Mouse (Mus musculus): ENCODE measurements around the gene Rhbdd1. TPM values are rescaled to one million over a fixed set of nuclear protein-coding genes. Genes with fewer than 3 reads are reported as not detected.

The Rhbdd1 gene
- polyA plus RNA-seq, 1 experiment = 12.8 TPM

DNA sequence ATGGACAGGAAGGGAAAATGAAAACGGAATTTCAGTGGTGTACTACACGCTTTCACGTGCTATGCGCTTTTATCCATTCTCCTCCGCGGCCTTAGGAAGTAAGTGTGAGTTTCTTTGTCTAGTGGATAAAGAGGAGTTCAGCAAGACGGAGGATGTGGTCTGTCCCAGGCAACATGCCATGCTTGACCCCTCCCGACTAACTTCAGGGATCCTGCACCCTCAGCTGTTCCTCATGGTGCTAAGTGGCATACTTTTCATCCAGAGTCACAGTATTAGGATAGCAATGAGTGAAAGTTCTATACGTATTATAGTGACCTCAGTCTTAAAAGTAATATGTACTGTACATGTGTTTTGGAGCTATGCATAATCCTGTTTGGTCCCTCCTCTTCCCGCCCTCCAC lies 4.6 kb downstream of the Rhbdd1 start:
- DNase-seq = no peak
- no peak overlapping the region for H3K27ac ChIP-seq (ENCODE audit: insufficient read depth, low read depth, low read length)
- 87% methylated on average over 10 of the region's 10 CpGs for whole genome bisulfite sequencing
- no peak for TF ChIP-seq POLR2A (IDR thresholded peaks at IDR 0.05; ENCODE audit: low read depth, low read length)
- TF ChIP-seq CTCF (conservative IDR thresholded peaks at IDR 0.05; ENCODE audit: insufficient read depth, insufficient read length, low read depth, low read length) = no peak
- no peak overlapping the region for H3K4me3 ChIP-seq (ENCODE audit: insufficient read depth, low read depth, low read length)
- no peaks in the 10 kb centered on the region for H3K27me3 ChIP-seq (replicated peaks; ENCODE audit: control insufficient read depth, insufficient read depth, low read length)
- H3K36me3 ChIP-seq (ENCODE audit: control insufficient read depth, insufficient read depth, low read length) = no peaks in the 10 kb centered on the region
- H3K4me1 ChIP-seq (ENCODE audit: control insufficient read depth, insufficient read depth, low read length) = peaks cover 7% of the 10 kb centered on the region

DNA sequence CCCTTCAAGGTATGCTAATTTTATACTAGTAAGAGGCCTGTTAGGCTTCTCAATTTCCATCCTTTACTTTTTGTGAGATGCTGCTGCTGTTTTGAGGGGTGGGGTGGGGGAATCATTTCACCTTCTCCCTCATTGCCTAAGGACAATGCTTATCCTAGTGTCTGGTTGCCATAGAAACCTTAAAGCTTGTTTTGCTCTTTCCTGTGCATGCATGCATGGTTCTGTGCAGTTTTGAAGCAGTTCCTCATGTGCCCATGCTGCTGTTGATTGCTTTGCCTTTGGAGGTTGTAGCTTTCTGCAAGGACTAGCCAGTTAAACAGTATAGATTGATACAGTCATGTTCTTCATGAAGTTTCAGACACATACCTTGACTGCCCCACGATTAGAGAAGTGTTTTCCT lies 5.2 kb downstream of the Rhbdd1 start:
- DNase-seq = no peak
- Histone ChIP-seq H3K27ac (ENCODE audit: insufficient read depth, low read depth, low read length) (no peak overlapping the region), H3K27me3 (replicated peaks; ENCODE audit: control insufficient read depth, insufficient read depth, low read length) (no peaks in the 10 kb centered on the region), H3K36me3 (ENCODE audit: control insufficient read depth, insufficient read depth, low read length) (no peaks in the 10 kb centered on the region), H3K4me1 (ENCODE audit: control insufficient read depth, insufficient read depth, low read length) (peaks cover 7% of the 10 kb centered on the region), H3K4me3 (ENCODE audit: insufficient read depth, low read depth, low read length) (no peak overlapping the region)
- TF ChIP-seq CTCF (conservative IDR thresholded peaks at IDR 0.05; ENCODE audit: insufficient read depth, insufficient read length, low read depth, low read length) (no peak), POLR2A (IDR thresholded peaks at IDR 0.05; ENCODE audit: low read depth, low read length) (no peak)
- 84% methylated on average over 1 of the region's 1 CpGs for WGBS

DNA sequence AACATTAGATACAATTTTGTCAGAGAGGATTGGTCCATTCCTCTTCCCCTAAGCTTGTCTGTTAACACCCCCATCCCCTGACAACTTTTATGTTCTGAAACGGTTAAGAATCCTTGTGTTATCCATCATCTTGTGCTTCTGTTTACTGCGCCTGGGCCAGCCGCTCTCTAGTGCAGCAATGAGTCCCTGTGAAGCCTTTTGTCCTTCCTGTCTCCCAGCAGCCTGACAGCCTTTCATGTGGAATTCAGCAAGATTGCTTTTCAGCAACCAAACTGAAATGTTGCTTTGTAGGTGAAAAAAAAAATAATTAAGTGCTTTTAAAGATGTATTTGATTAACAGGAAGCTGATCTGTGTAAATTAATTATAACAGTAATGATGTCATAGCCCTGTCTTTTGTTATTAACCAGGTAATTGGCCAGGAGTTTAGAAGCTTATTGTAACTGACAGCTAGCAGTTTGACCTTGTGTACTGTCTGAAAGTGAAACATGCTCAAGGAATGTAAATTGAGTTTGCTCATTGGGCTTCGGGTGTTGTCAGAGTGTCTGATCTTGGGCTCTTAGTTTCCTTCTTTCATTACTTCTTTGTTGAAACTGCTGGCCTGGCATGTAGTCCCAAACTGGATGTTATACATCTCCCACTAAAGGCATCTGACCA lies 8.0 kb downstream of the Rhbdd1 start:
- no peaks in the 10 kb centered on the region for H3K27me3 ChIP-seq (replicated peaks; ENCODE audit: control insufficient read depth, insufficient read depth, low read length)
- WGBS = 33% methylated on average over 4 of the region's 4 CpGs
- 0 out of 2 replicates have a peak overlapping the region, but pooled peaks have one; percentile 37 for H3K27ac ChIP-seq (ENCODE audit: insufficient read depth, low read depth, low read length)
- peaks cover 5% of the 10 kb centered on the region for H3K4me1 ChIP-seq (ENCODE audit: control insufficient read depth, insufficient read depth, low read length)
- peak; percentile 11 for DNase-seq
- H3K36me3 ChIP-seq (ENCODE audit: control insufficient read depth, insufficient read depth, low read length) = no peaks in the 10 kb centered on the region
- no peak for TF ChIP-seq POLR2A (IDR thresholded peaks at IDR 0.05; ENCODE audit: low read depth, low read length)
- no peak for TF ChIP-seq CTCF (conservative IDR thresholded peaks at IDR 0.05; ENCODE audit: insufficient read depth, insufficient read length, low read depth, low read length)
- H3K4me3 ChIP-seq (ENCODE audit: insufficient read depth, low read depth, low read length) = no peak overlapping the region

DNA sequence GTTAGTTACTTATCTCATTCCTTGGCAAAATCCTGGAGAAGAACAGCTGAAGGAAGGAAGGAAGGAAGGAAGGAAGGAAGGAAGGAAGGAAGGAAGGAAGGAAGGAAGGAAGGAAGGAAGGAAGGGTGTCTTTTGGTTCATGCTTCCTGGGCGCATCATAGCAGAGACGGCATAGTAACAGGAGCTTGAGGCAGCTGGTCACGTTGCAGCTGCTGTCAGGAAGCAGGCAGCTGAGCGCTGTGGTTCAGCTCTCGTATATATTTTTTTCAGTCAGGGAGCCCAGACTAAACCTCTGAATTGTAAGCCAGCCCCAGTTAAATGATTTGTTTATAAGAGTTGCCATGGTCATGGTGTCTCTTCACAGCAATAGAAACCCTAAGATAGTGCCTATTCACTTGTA lies 9.9 kb downstream of the Rhbdd1 start:
- no peak overlapping the region for H3K27ac ChIP-seq (ENCODE audit: insufficient read depth, low read depth, low read length)
- H3K4me3 ChIP-seq (ENCODE audit: insufficient read depth, low read depth, low read length) = no peak overlapping the region
- 83% methylated on average over 5 of the region's 5 CpGs for WGBS
- TF ChIP-seq CTCF (conservative IDR thresholded peaks at IDR 0.05; ENCODE audit: insufficient read depth, insufficient read length, low read depth, low read length) = no peak
- TF ChIP-seq POLR2A (IDR thresholded peaks at IDR 0.05; ENCODE audit: low read depth, low read length) = no peak
- no peak for DNase-seq
- H3K36me3 ChIP-seq (ENCODE audit: control insufficient read depth, insufficient read depth, low read length) = no peaks in the 10 kb centered on the region
- no peaks in the 10 kb centered on the region for H3K27me3 ChIP-seq (replicated peaks; ENCODE audit: control insufficient read depth, insufficient read depth, low read length)
- peaks cover 5% of the 10 kb centered on the region for H3K4me1 ChIP-seq (ENCODE audit: control insufficient read depth, insufficient read depth, low read length)

DNA sequence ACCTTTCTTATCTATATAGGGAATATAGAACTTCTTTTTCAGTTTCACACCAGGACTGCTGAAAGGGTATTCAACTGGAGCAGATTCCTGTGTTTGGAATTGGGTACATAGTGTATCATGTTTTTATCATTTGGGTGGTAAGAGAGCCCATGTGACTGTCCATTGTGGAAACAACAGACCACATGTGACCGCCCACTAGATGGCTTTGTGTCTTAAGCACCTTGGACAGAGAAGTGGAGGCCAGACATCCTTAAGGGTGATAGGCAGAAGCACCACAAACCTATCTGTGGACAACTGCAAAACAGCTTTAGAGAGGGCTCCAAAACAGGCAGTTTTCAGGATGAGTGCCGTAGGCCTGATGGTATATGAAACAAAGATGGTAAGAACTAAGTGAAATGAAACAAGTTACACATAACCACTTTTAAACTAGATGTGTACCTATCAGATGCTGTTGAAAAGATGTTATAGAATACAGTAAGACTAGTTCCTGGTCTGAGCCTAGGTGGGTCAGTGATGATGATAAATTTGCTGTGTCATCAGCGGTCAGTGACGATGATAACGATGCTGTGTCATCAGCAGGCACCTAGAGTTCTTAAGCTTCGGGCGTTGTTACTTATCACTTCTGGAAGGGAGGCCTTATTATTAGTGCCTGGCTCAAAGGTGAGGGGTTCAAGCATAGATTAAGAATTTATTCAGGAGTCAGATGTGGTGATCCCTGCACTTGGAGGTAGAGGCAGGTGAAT lies 12.0 kb downstream of the Rhbdd1 start:
- no peak for DNase-seq
- no peaks in the 10 kb centered on the region for H3K36me3 ChIP-seq (ENCODE audit: control insufficient read depth, insufficient read depth, low read length)
- no peak overlapping the region for H3K27ac ChIP-seq (ENCODE audit: insufficient read depth, low read depth, low read length)
- WGBS = 96% methylated on average over 7 of the region's 7 CpGs
- no peaks in the 10 kb centered on the region for H3K27me3 ChIP-seq (replicated peaks; ENCODE audit: control insufficient read depth, insufficient read depth, low read length)
- TF ChIP-seq CTCF (conservative IDR thresholded peaks at IDR 0.05; ENCODE audit: insufficient read depth, insufficient read length, low read depth, low read length) = no peak
- H3K4me1 ChIP-seq (ENCODE audit: control insufficient read depth, insufficient read depth, low read length) = peaks cover 5% of the 10 kb centered on the region
- no peak overlapping the region for H3K4me3 ChIP-seq (ENCODE audit: insufficient read depth, low read depth, low read length)

DNA sequence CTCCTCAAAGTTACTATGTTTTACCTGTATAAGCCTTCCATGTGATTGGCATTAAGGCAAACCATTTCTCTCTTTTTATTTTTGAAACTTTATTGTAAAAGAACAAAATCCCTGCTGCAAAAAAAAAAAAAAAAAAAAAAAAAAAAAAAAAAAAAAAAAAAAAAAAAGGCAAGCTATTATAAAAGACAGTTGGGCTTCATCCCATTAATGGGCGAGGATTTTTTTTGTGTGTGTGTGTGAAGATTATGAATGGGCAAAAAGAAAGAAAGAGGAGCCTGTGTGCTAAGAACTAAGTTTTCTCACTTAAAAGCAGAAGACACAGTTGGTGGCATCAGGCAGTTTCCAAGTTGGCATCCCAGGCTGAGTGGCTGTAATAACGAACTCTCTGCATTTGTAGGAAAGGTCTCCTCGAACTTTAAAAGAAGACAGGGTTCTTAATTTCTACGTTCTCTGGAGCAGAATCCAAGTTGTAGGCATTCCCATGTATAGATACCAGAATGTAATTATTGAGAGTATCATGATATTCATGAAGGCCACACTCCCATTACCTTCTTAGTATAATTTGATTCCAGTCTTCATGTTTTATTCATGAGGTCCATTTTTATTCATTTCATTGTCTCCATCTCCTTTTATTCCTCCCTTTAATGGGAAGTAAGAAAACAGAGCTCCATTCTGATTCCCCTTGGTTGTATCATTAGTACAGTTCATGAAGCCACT lies 13.1 kb downstream of the Rhbdd1 start:
- H3K4me3 ChIP-seq (ENCODE audit: insufficient read depth, low read depth, low read length) = no peak overlapping the region
- H3K27me3 ChIP-seq (replicated peaks; ENCODE audit: control insufficient read depth, insufficient read depth, low read length) = no peaks in the 10 kb centered on the region
- no peak overlapping the region for H3K27ac ChIP-seq (ENCODE audit: insufficient read depth, low read depth, low read length)
- no peaks in the 10 kb centered on the region for H3K36me3 ChIP-seq (ENCODE audit: control insufficient read depth, insufficient read depth, low read length)
- H3K4me1 ChIP-seq (ENCODE audit: control insufficient read depth, insufficient read depth, low read length) = no peaks in the 10 kb centered on the region; the same call in none of the 2 replicates
- 89% methylated on average over 4 of the region's 4 CpGs for WGBS
- TF ChIP-seq CTCF (conservative IDR thresholded peaks at IDR 0.05; ENCODE audit: insufficient read depth, insufficient read length, low read depth, low read length) = no peak
- TF ChIP-seq POLR2A (IDR thresholded peaks at IDR 0.05; ENCODE audit: low read depth, low read length) = no peak
- no peak for DNase-seq

DNA sequence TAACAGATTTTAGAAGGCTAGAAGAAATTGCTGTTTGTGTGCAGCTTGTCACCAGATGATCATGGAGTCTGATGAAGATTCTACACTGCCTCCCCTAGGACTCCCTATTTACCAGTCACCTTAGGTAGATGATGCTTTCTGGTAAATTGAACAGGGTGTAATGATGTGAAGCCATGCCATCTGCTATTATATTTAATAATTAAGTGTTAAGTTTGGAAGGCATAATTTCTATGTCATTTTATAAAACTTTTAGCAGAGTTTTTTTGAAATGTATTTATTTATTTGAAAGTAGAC lies 13.6 kb downstream of the Rhbdd1 start:
- H3K4me1 ChIP-seq (ENCODE audit: control insufficient read depth, insufficient read depth, low read length) = no peaks in the 10 kb centered on the region
- H3K27ac ChIP-seq (ENCODE audit: insufficient read depth, low read depth, low read length) = no peak overlapping the region
- no peak for TF ChIP-seq POLR2A (IDR thresholded peaks at IDR 0.05; ENCODE audit: low read depth, low read length)
- no peak for TF ChIP-seq CTCF (conservative IDR thresholded peaks at IDR 0.05; ENCODE audit: insufficient read depth, insufficient read length, low read depth, low read length)
- no peaks in the 10 kb centered on the region for H3K36me3 ChIP-seq (ENCODE audit: control insufficient read depth, insufficient read depth, low read length)
- no peak for DNase-seq
- no peak overlapping the region for H3K4me3 ChIP-seq (ENCODE audit: insufficient read depth, low read depth, low read length)
- H3K27me3 ChIP-seq (replicated peaks; ENCODE audit: control insufficient read depth, insufficient read depth, low read length) = no peaks in the 10 kb centered on the region
